Mouse (Mus musculus) bone marrow macrophage, adult 2 months (primary cell): ENCODE measurements around the gene Pithd1.

Experiments used
- CTCF ChIP-seq: IDR thresholded peaks from 2 replicates; pipeline ENCODE4 v1.5.1; 2012; ENCODE audit warnings: low read depth, mild to moderate bottlenecking, low read length, moderate library complexity
- POLR2A ChIP-seq: IDR thresholded peaks from 2 replicates; pipeline ENCODE4 v1.6.1; 2012; ENCODE audit warnings: mild to moderate bottlenecking, low read depth, low read length, borderline replicate concordance

DNA sequence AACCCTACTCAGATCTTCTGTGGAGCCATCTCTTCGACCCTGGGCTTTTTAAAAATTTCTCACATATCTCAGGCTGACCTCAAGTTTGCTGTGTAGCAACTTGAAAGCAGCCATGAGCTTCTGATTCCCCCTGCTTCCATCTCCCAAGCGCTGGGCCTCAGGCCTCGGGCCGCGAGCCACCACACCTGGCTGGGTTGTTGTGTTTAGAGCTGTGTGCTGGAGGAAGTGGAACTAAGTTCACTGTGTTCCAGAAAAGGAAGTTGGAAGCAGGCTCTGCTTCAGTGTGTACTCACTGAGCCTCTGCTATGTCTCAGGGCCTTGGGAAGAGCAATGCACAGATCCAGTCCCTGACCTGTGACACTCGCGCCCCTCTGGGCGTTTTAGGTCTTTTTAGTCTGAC, 38.9 kb downstream of the Pithd1 start:
- TF ChIP-seq CTCF (no peak), POLR2A (no peak)
